Mouse (Mus musculus) midbrain, embryonic 11.5 days (tissue): ENCODE results near the gene Rrp1. TPM values are rescaled to one million over a fixed set of nuclear protein-coding genes. Genes with fewer than 3 reads are reported as not detected.
A peak's percentile ranks its signal among the peaks of the same experiment; 100 is the strongest.

Source experiments
- ATAC-seq: fragments of 200-750 bp; cut with Nextera tagmentation; 2 replicates; pipeline ENCODE4 v1.8.0; 2017; ENCODE audit warnings: moderate TSS enrichment, moderate library complexity; ENCODE audit not compliant: low FRiP score
- DNase-seq: peaks from one replicate; pipeline ENCODE4 v3.0.0; 2015; ENCODE audit warnings: low spot score; ENCODE audit errors: missing footprints
- H3K27ac ChIP-seq: fragments of 300-500 bp; sonication (generic); 2 replicates; pipeline ENCODE4 v1.5.1; 2014; ENCODE audit warnings: low read depth, low read length
- H3K27me3 ChIP-seq: fragments of 300-500 bp; sonication (generic); 2 replicates; pipeline ENCODE4 v1.6.1; 2014; ENCODE audit warnings: mild to moderate bottlenecking, low read length, moderate library complexity, mixed read lengths; ENCODE audit not compliant: control insufficient read depth, insufficient read depth
- H3K36me3 ChIP-seq: fragments of 300-500 bp; sonication (generic); 2 replicates; pipeline ENCODE4 v1.6.1; 2014; ENCODE audit warnings: mild to moderate bottlenecking, low read length, moderate library complexity, mixed read lengths; ENCODE audit not compliant: control insufficient read depth, insufficient read depth
- H3K4me1 ChIP-seq: fragments of 300-500 bp; sonication (generic); 2 replicates; pipeline ENCODE4 v1.6.1; 2014; ENCODE audit warnings: low read length; ENCODE audit not compliant: control insufficient read depth, insufficient read depth
- H3K4me2 ChIP-seq: fragments of 300-500 bp; sonication (generic); 2 replicates; pipeline ENCODE4 v1.6.1; 2014; ENCODE audit warnings: mild to moderate bottlenecking, moderate library complexity
- H3K4me3 ChIP-seq: fragments of 300-500 bp; sonication (generic); 2 replicates; pipeline ENCODE4 v1.5.1; 2014; ENCODE audit warnings: low read depth, low read length
- H3K9ac ChIP-seq: fragments of 300-500 bp; sonication (generic); 2 replicates; pipeline ENCODE4 v1.6.1; 2014; ENCODE audit warnings: low read length
- H3K9me3 ChIP-seq: fragments of 300-500 bp; sonication (generic); 2 replicates; pipeline ENCODE4 v1.6.1; 2016; ENCODE audit warnings: low read length; ENCODE audit not compliant: control insufficient read depth
- WGBS: fragments of 180-500 bp; shearing (Covaris S2); extraction: QIAGEN DNeasy Blood & Tissue Kit; methylation state at CpG from one replicate; pipeline ENCODE4 v1.1.7; 2014; 5-methylcytosine and 5-hydroxymethylcytosine counted together
- polyA plus RNA-seq: library from polyadenylated mRNA; unstranded; fragments of >200 nt; fragmentation: Nextera tagmentation; extraction: Ambion mirVana; gene quantifications from 2 replicates; pipeline ENCODE4 v1.2.1, GENCODE M21; 2014

Gene Rrp1
- polyA plus RNA-seq, 1 experiment from 2014 or later: 244 TPM

DNA sequence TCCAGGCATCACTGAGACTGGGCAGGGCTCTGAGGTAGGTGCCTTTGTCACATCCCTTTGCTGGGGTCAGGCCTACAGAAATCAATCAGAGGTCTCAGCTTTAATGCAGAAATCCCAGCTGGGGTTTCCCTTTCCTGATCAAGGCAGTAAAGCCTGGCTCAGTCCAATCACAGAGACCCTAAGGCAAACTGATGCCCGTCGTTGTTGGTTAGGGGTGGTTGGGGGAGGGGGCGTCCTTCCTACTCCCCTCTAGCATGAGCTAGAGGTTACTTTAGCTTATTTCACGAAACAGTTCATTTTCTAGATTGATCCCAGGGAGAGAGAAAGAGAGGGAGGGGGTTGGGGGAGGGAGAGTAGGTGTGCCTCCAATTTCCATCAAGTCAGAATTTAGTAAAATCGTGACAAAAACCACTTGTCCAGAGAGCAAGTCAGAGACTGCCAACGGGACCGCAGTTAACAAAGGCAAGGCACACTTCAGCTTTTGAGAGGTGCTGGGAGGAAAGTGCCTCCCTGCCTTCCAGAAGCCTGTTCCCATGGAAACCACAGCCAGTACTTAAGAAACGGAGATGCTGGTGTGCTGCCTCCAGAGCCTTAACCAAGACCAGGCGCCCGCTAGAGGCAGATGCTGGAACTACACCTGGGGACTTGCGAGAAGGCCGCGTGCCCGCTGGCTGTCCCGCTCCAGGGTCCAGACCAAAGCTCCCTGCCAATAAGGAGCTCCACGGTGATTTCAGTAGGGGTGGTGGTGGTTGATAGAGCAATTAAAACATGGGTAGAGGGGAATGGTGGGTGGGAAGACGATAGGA is 16.8 kb downstream of the Rrp1 start:
- H3K36me3 ChIP-seq: peaks cover 5% of the 10 kb centered on the region
- no peaks in the 10 kb centered on the region for H3K9me3 ChIP-seq
- no peak overlapping the region; the same call in 1 of the 2 replicates for H3K27ac ChIP-seq
- peaks cover 12% of the 10 kb centered on the region for H3K27me3 ChIP-seq
- ATAC-seq: peak; percentile 85
- H3K4me1 ChIP-seq: peaks cover 12% of the 10 kb centered on the region
- H3K4me2 ChIP-seq: peak overlapping the region; percentile 38; the same call in 1 of the 2 replicates
- peak; percentile 100 for DNase-seq
- H3K9ac ChIP-seq: peak overlapping the region; percentile 27; the same call in 1 of the 2 replicates
- H3K4me3 ChIP-seq: no peak overlapping the region
- WGBS: 4% methylated on average over 17 of the region's 17 CpGs

- Histone ChIP-seq H3K4me3 (no peak overlapping the region), H3K4me2 (no peak overlapping the region), H3K4me1 (peaks cover 12% of the 10 kb centered on the region), H3K36me3 (no peaks in the 10 kb centered on the region), H3K9me3 (no peaks in the 10 kb centered on the region), H3K27me3 (peaks cover 13% of the 10 kb centered on the region), H3K9ac (0 out of 2 replicates have a peak overlapping the region, but pooled peaks have one; percentile 27), H3K27ac (no peak overlapping the region)
- DNase-seq (no peak), ATAC-seq (no peak)
- WGBS: 81% methylated on average over 3 of the region's 3 CpGs
Measured at GRCm38 (mm10) chr10:78395377-78395776, 17.5 kb downstream of the Rrp1 start.

DNA sequence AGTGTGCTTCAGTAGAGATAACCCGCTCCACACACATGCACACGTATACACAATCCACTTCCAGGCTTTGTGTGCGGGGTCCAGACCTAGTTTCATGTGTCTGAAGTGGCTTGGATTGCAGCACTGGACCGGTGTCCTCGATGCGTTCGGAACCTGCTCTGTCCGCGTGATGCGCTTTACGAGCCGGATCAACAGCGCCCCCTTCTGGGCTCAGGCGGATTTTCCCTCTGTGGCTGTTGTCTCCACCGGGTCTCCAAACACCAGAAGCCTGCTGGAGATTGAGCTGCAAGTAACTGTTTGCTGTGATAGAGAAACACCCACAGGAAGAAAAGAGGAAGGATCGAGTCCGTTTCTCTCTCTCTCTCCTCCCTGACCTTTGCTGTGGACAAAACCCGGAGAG is 20.8 kb downstream of the Rrp1 start:
- DNase-seq: peak; percentile 97
- peaks cover 6% of the 10 kb centered on the region; the same call in 1 of the 2 replicates for H3K4me1 ChIP-seq
- WGBS: 2% methylated on average over 18 of the region's 18 CpGs
- no peak overlapping the region for H3K27ac ChIP-seq
- H3K9ac ChIP-seq: no peak overlapping the region
- H3K36me3 ChIP-seq: no peaks in the 10 kb centered on the region
- H3K4me3 ChIP-seq: no peak overlapping the region
- peak; percentile 40; the same call in 1 of the 2 replicates for ATAC-seq
- peaks cover 13% of the 10 kb centered on the region for H3K27me3 ChIP-seq
- H3K9me3 ChIP-seq: no peaks in the 10 kb centered on the region
- no peak overlapping the region for H3K4me2 ChIP-seq

DNA sequence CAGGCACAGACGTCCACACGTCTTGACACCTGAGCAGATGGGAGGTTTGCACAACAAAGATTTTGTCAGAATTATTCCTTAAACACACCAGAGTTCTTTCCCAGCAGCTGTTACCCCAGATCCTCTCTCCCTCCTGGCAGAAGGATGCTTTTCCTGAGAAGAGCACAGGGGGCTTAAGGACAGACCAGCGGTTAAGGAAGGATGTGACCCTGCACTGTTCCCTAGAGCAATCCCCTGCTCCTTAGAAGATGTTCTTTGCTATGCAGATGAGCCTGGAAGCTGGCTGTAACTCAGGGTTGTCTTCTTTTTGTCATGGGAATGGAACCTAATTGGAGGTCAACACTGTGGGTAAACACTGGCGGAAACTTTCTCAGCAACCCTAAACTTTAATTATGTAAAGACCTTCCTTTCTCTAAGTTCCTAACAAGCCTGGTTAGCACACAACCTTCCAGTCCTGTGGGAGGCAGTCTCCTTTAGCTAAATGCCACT is 21.8 kb downstream of the Rrp1 start:
- Histone ChIP-seq H3K9ac (no peak overlapping the region), H3K27me3 (peaks cover 13% of the 10 kb centered on the region), H3K4me2 (no peak overlapping the region), H3K27ac (no peak overlapping the region), H3K9me3 (no peaks in the 10 kb centered on the region), H3K4me3 (no peak overlapping the region), H3K4me1 (peaks cover 5% of the 10 kb centered on the region; the same call in 1 of the 2 replicates), H3K36me3 (no peaks in the 10 kb centered on the region)
- WGBS: 15% methylated on average over 4 of the region's 4 CpGs
- DNase-seq (no peak), ATAC-seq (no peak)

DNA sequence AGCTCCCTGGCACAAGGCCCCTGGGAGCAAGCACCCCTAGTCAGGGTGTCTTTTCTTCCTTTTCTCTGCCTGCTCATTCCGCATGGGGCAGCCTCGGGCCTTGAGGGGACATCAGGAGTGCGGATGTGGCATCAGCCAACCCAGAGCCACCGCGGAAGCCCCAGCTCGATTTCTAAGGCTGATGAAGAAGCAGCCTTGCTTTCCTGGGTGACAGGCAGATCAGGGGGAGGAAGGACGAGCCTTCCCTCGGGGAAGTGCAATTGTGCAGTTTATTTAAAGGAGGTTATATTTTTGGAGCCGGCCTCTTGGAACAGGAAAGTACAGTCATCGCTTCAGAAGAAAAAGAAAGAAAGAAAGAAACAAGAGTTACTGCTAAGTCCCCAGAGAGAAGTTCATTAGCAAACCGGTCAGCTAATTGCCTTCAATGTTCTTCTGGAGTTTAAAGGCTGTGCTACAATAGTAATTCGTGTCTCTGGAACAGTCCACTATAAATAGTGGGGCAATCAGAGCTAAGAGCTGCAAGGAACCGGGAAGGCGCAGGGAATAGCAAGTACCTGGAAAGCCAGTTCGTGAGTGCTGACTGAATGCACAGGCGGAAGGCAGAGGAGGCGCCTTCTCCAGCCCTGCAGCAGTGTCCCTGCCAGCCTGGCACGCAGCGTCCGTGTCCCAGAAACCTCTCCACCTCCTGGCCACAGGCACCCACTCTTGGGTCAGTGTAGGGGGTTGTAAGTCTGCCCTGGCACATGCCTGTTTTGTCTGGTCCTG is 24.4 kb downstream of the Rrp1 start:
- DNase-seq (no peak), ATAC-seq (no peak)
- no peak overlapping the region for H3K27ac ChIP-seq
- H3K9me3 ChIP-seq: no peaks in the 10 kb centered on the region
- H3K4me2 ChIP-seq: no peak overlapping the region
- H3K27me3 ChIP-seq: peaks cover 13% of the 10 kb centered on the region
- 69% methylated on average over 20 of the region's 20 CpGs for WGBS
- no peak overlapping the region for H3K9ac ChIP-seq
- no peaks in the 10 kb centered on the region for H3K36me3 ChIP-seq
- H3K4me3 ChIP-seq: no peak overlapping the region
- H3K4me1 ChIP-seq: no peaks in the 10 kb centered on the region

GRCm38 (mm10) chr10:78385520-78385919 is 27.3 kb downstream of the Rrp1 start:
- H3K4me3 ChIP-seq: no peak overlapping the region
- DNase-seq (no peak), ATAC-seq (no peak)
- H3K9me3 ChIP-seq: no peaks in the 10 kb centered on the region
- 80% methylated on average over 5 of the region's 5 CpGs for WGBS
- no peak overlapping the region for H3K9ac ChIP-seq
- no peaks in the 10 kb centered on the region for H3K36me3 ChIP-seq
- H3K27ac ChIP-seq: no peak overlapping the region
- no peak overlapping the region for H3K4me2 ChIP-seq
- H3K27me3 ChIP-seq: no peaks in the 10 kb centered on the region; the same call in none of the 2 replicates
- no peaks in the 10 kb centered on the region for H3K4me1 ChIP-seq

DNA sequence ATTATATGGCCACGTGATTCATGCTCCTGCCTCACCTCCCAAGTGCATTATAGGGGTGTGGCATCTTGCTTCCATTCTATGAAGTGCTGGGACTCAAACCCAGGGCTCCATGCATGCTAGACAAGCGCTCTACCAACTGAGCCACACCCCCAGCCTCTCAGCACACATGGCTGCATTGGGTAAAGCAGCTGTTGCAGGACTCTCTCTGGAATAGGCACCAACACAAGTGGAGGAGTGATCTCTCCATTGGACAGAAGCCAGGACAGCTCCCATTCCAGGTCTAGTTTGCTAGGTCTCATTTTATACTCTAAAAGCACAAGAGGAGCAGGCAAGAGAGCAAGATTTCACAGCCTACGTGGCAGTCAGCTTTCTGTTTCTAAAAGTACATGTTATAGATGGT is 29.3 kb downstream of the Rrp1 start:
- Histone ChIP-seq H3K36me3 (no peaks in the 10 kb centered on the region), H3K4me2 (no peak overlapping the region), H3K27ac (no peak overlapping the region), H3K9me3 (no peaks in the 10 kb centered on the region), H3K4me1 (no peaks in the 10 kb centered on the region), H3K9ac (no peak overlapping the region), H3K4me3 (no peak overlapping the region), H3K27me3 (no peaks in the 10 kb centered on the region)
- ATAC-seq (no peak), DNase-seq (no peak)
- 75% methylated on average over 3 of the region's 3 CpGs for WGBS

GRCm38 (mm10) chr10:78378516-78378915 is 34.3 kb downstream of the Rrp1 start:
- Histone ChIP-seq H3K9ac (no peak overlapping the region), H3K36me3 (no peaks in the 10 kb centered on the region), H3K4me3 (no peak overlapping the region), H3K27me3 (no peaks in the 10 kb centered on the region), H3K27ac (no peak overlapping the region), H3K9me3 (no peaks in the 10 kb centered on the region), H3K4me1 (no peaks in the 10 kb centered on the region), H3K4me2 (no peak overlapping the region)
- DNase-seq (no peak), ATAC-seq (no peak)
- WGBS: 91% methylated on average over 7 of the region's 7 CpGs
